Mouse (Mus musculus): ENCODE measurements around the gene Pex10.

DNA sequence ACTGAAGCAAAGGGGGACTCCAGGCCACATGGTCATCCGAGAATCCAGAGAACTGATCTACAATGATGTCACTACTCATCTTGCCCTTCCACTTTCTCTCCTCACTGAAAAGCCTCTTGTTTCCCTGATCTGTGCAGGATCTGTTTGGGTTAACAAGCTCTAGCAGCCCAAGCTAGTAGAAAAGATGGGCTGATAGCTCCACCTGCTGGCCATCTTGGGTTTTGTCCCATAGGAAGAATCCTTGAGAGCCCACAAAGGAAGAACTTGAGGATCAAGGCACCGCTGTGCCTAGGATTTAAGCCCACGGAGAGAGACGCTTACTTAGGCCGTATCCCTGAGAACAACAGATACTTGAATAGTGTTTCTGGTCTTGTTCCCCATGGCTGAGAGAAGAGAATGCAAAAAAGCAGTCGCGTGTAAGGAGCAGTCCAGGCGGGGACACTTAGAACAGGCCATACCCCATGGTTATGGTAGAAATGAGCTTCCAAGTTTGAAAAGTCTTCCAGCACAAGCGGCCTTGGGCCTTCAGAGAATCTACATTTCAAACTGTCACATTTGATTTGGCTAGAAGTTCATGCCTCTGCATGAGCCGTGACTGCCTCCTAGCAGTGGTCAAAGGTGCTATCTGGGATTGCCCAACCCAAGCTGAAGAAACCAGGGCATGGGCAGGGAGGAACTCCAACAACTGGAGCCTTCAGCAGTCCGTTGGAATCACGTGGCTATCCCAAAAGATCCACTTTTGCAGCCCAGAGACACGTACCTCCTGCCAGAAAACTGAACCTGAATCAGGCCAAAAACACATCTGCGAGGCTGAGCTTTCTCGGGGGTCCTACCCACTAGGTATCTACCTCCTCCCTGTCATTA lies 614 bp upstream of the Pex10 start:
- no peak for TF ChIP-seq GATA1 (IDR thresholded peaks at IDR 0.05; ENCODE audit: low read length)
- no peak for TF ChIP-seq TAL1 (IDR thresholded peaks at IDR 0.05; ENCODE audit: low read length)

Data from erythroblast, embryonic 14.5 days (primary cell).